Comparison of ENCODE assay signal across 9 mouse cellular contexts in genomic region chr7:102066363-102066762, GRCm38 (mm10). TPM values are rescaled to one million over a fixed set of nuclear protein-coding genes. Genes with fewer than 3 reads are reported as not detected.
DNase-seq lines count a peak whose midpoint lies in the region; ATAC-seq and TF ChIP-seq lines count a peak whose summit lies in the region.
"Had no signal": no experiment of that assay in that cellular context is flagged by ENCODE, and none has a peak within 500 bp of the region (broad histone marks: within the 10 kb centered on the region; RNA-seq: fewer than 3 reads in every experiment).

No protein-coding gene starts in this region.

- no peak for ATAC-seq in lung, postnatal 0 days
- no peak for ATAC-seq in limb, embryonic 12.5 days (ENCODE audit: insufficient number of reproducible peaks, insufficient read depth, low FRiP score, low TSS enrichment, low read depth)
- ATAC-seq in stomach, embryonic 15.5 days (ENCODE audit: insufficient read depth, low FRiP score, low read depth) = no peak

- peak overlapping the region; percentile 62; the same call in 1 of the 2 replicates for H3K4me3 ChIP-seq in lung, postnatal 0 days (ENCODE audit: low read depth, low read length)
- peak overlapping the region; percentile 61 for H3K4me3 ChIP-seq in embryonic fibroblast, embryonic 13.5 days (ENCODE audit: insufficient read depth, low read length)
- peak overlapping the region; percentile 70 for H3K4me3 ChIP-seq in limb, embryonic 12.5 days (replicated peaks)
- peak overlapping the region; percentile 75 for H3K4me3 ChIP-seq in stomach, embryonic 15.5 days (replicated peaks)

- no peaks in the 10 kb centered on the region for H3K27me3 ChIP-seq in lung, postnatal 0 days (replicated peaks; ENCODE audit: insufficient read depth, low read length)
- H3K27me3 ChIP-seq in limb, embryonic 12.5 days = no peaks in the 10 kb centered on the region
- no peaks in the 10 kb centered on the region for H3K27me3 ChIP-seq in stomach, embryonic 15.5 days (replicated peaks)

- DNase-seq in lung, postnatal 0 days (ENCODE audit: low spot score) = no peak
- DNase-seq in lung, adult 18-20 months = no peak
- no peak for DNase-seq in thymus, postnatal 14 days
- no peak for DNase-seq in frontal cortex, postnatal 25 days (ENCODE audit: low spot score in 2 of 2)
- no peak for DNase-seq in layer of hippocampus, postnatal 25 days (ENCODE audit: extremely low spot score in 1 of 2, low spot score in 1 of 2)
- DNase-seq: left cerebral cortex, postnatal 4 days had no signal

- no peak overlapping the region for H3K27ac ChIP-seq in lung, postnatal 0 days (ENCODE audit: low read length)
- H3K27ac ChIP-seq in embryonic fibroblast, embryonic 13.5 days (ENCODE audit: insufficient read depth, low read length) = 0 out of 2 replicates have a peak overlapping the region, but pooled peaks have one; percentile 60
- H3K27ac ChIP-seq in limb, embryonic 12.5 days = no peak overlapping the region
- peak overlapping the region; percentile 74; the same call in 1 of the 2 replicates for H3K27ac ChIP-seq in stomach, embryonic 15.5 days

- H3K4me1 ChIP-seq in lung, postnatal 0 days (ENCODE audit: insufficient read depth, low read depth, low read length) = peaks cover 13% of the 10 kb centered on the region; the same call in 1 of the 2 replicates
- peaks cover 7% of the 10 kb centered on the region for H3K4me1 ChIP-seq in embryonic fibroblast, embryonic 13.5 days (ENCODE audit: control insufficient read depth, insufficient read depth, low read length)
- H3K4me1 ChIP-seq in limb, embryonic 12.5 days (replicated peaks) = peaks cover 18% of the 10 kb centered on the region
- H3K4me1 ChIP-seq in stomach, embryonic 15.5 days = peaks cover 18% of the 10 kb centered on the region; the same call in 1 of the 2 replicates

- TF ChIP-seq POLR2A in embryonic fibroblast, embryonic 13.5 days (IDR thresholded peaks at IDR 0.05; ENCODE audit: low read depth, low read length) = no peak

- no peaks in the 10 kb centered on the region for H3K9me3 ChIP-seq in lung, postnatal 0 days (ENCODE audit: low read length)
- H3K9me3 ChIP-seq in limb, embryonic 12.5 days = no peaks in the 10 kb centered on the region
- no peaks in the 10 kb centered on the region for H3K9me3 ChIP-seq in stomach, embryonic 15.5 days

- 56% methylated on average over 6 of the region's 6 CpGs for WGBS in lung, postnatal 0 days
- 80% methylated on average over 6 of the region's 6 CpGs for WGBS in limb, embryonic 12.5 days
- WGBS in stomach, embryonic 15.5 days = 63% methylated on average over 6 of the region's 6 CpGs

- TF ChIP-seq CTCF in lung, postnatal 0 days (IDR thresholded peaks at IDR 0.05) = no peak
- no peak for TF ChIP-seq CTCF in embryonic fibroblast, embryonic 13.5 days (IDR thresholded peaks at IDR 0.05; ENCODE audit: borderline replicate concordance, insufficient read depth, low read length)

- peak overlapping the region; percentile 75 for H3K4me2 ChIP-seq in lung, postnatal 0 days (replicated peaks; ENCODE audit: low read depth, low read length)
- peak overlapping the region; percentile 68 for H3K4me2 ChIP-seq in limb, embryonic 12.5 days
- peak overlapping the region; percentile 60 for H3K4me2 ChIP-seq in stomach, embryonic 15.5 days

- H3K9ac ChIP-seq in lung, postnatal 0 days (replicated peaks; ENCODE audit: low read depth) = 0 out of 2 replicates have a peak overlapping the region, but pooled peaks have one; percentile 48
- H3K9ac ChIP-seq in limb, embryonic 12.5 days (replicated peaks) = peak overlapping the region; percentile 63
- peak overlapping the region; percentile 45 for H3K9ac ChIP-seq in stomach, embryonic 15.5 days

- H3K36me3 ChIP-seq in lung, postnatal 0 days (ENCODE audit: insufficient read depth, low read length) = no peaks in the 10 kb centered on the region
- H3K36me3 ChIP-seq in limb, embryonic 12.5 days = peaks cover 16% of the 10 kb centered on the region
- peaks cover 3% of the 10 kb centered on the region; the same call in 1 of the 2 replicates for H3K36me3 ChIP-seq in stomach, embryonic 15.5 days

- TF ChIP-seq EP300 in lung, postnatal 0 days (IDR thresholded peaks at IDR 0.05) = no peak

RNA-seq across cellular contexts. Expression of gene Xntrpc, which starts 0.8 kb away (rescaled TPM):
- polyA plus RNA-seq in lung, postnatal 0 days (2015; fragmentation: Nextera tagmentation; extraction: Ambion mirVana) = 0.29 and 0.30 TPM in 2 replicates
- 0.37 and 0.93 TPM in 2 replicates for polyA plus RNA-seq in embryonic fibroblast, embryonic 13.5 days (2011; ENCODE audit: insufficient read length, low read depth, missing spikeins)
- 2.3 and 2.9 TPM in 2 replicates for polyA plus RNA-seq in limb, embryonic 12.5 days (2016; fragmentation: Nextera tagmentation; extraction: Ambion mirVana)
- 1.2 and 1.3 TPM in 2 replicates for polyA plus RNA-seq in stomach, embryonic 15.5 days (2015; fragmentation: Nextera tagmentation; extraction: Ambion mirVana)
- 1 to 10 TPM; 2.0 to 2.2 TPM for total RNA-seq in layer of hippocampus, postnatal 25 days (2021)

RNA-seq across cellular contexts. Expression of gene Xndc1, which starts 1.1 kb away (rescaled TPM):
- polyA plus RNA-seq in lung, postnatal 0 days (2015; fragmentation: Nextera tagmentation; extraction: Ambion mirVana) = 6.2 and 7.8 TPM in 2 replicates
- 10.7 and 18.4 TPM in 2 replicates for polyA plus RNA-seq in embryonic fibroblast, embryonic 13.5 days (2011; ENCODE audit: insufficient read length, low read depth, missing spikeins)
- 48.7 and 51.7 TPM in 2 replicates for polyA plus RNA-seq in limb, embryonic 12.5 days (2016; fragmentation: Nextera tagmentation; extraction: Ambion mirVana)
- polyA plus RNA-seq in stomach, embryonic 15.5 days (2015; fragmentation: Nextera tagmentation; extraction: Ambion mirVana) = 26.0 TPM in 2 replicates
- 10 to 100 TPM; 24.7 to 26.4 TPM for total RNA-seq in layer of hippocampus, postnatal 25 days (2021)

RNA-seq across cellular contexts. Expression of gene Rnf121, which starts 1.1 kb away (rescaled TPM):
- 16.2 and 18.2 TPM in 2 replicates for polyA plus RNA-seq in lung, postnatal 0 days (2015; fragmentation: Nextera tagmentation; extraction: Ambion mirVana)
- 44.9 and 48.4 TPM in 2 replicates for polyA plus RNA-seq in embryonic fibroblast, embryonic 13.5 days (2011; ENCODE audit: insufficient read length, low read depth, missing spikeins)
- polyA plus RNA-seq in limb, embryonic 12.5 days (2016; fragmentation: Nextera tagmentation; extraction: Ambion mirVana) = 28.8 and 30.7 TPM in 2 replicates
- polyA plus RNA-seq in stomach, embryonic 15.5 days (2015; fragmentation: Nextera tagmentation; extraction: Ambion mirVana) = 25.2 and 26.4 TPM in 2 replicates
- 10 to 100 TPM; 38.4 to 39.3 TPM for total RNA-seq in layer of hippocampus, postnatal 25 days (2021)

RNA-seq across cellular contexts. Expression of gene Trpc2, which starts 16.6 kb away (rescaled TPM):
- not detected in 2 replicates for polyA plus RNA-seq in lung, postnatal 0 days (2015; fragmentation: Nextera tagmentation; extraction: Ambion mirVana)
- polyA plus RNA-seq in embryonic fibroblast, embryonic 13.5 days (2011; ENCODE audit: insufficient read length, low read depth, missing spikeins) = not detected in 2 replicates
- not detected in 2 replicates for polyA plus RNA-seq in limb, embryonic 12.5 days (2016; fragmentation: Nextera tagmentation; extraction: Ambion mirVana)
- polyA plus RNA-seq in stomach, embryonic 15.5 days (2015; fragmentation: Nextera tagmentation; extraction: Ambion mirVana) = not detected in 2 replicates
- total RNA-seq in layer of hippocampus, postnatal 25 days (2021) = under 1 TPM; 0.52 to 0.69 TPM

RNA-seq across cellular contexts. Expression of gene Art1, which starts 35.2 kb away (rescaled TPM):
- polyA plus RNA-seq in lung, postnatal 0 days (2015; fragmentation: Nextera tagmentation; extraction: Ambion mirVana) = 0.14 and 0.23 TPM in 2 replicates
- not detected in 2 replicates for polyA plus RNA-seq in embryonic fibroblast, embryonic 13.5 days (2011; ENCODE audit: insufficient read length, low read depth, missing spikeins)
- polyA plus RNA-seq in limb, embryonic 12.5 days (2016; fragmentation: Nextera tagmentation; extraction: Ambion mirVana) = 8.0 and 8.3 TPM in 2 replicates
- 0.48 and 1.2 TPM in 2 replicates for polyA plus RNA-seq in stomach, embryonic 15.5 days (2015; fragmentation: Nextera tagmentation; extraction: Ambion mirVana)
- total RNA-seq in layer of hippocampus, postnatal 25 days (2021) = not detected
- total RNA-seq: left cerebral cortex, postnatal 4 days had no signal

Comparison
In these comparisons a context has a peak if more than half of its experiments do, and no peak if none do; other contexts are left out.
1. H3K27ac ChIP-seq: peak in embryonic fibroblast, embryonic 13.5 days (single experiment) and stomach, embryonic 15.5 days (single experiment); none in lung, postnatal 0 days (single experiment) and limb, embryonic 12.5 days (single experiment).
2. Peak in every context shown above with its lines, with median percentiles within 50 percentile points of each other: H3K4me2 ChIP-seq, H3K4me3 ChIP-seq and H3K9ac ChIP-seq.